Mouse (Mus musculus) cerebellum, adult 11-12 months (tissue): ENCODE results near the gene Nmd3.

Experiments used
- DNase-seq: peaks from one replicate; pipeline ENCODE4 v3.0.0; 2022

Nmd3 gene

DNA sequence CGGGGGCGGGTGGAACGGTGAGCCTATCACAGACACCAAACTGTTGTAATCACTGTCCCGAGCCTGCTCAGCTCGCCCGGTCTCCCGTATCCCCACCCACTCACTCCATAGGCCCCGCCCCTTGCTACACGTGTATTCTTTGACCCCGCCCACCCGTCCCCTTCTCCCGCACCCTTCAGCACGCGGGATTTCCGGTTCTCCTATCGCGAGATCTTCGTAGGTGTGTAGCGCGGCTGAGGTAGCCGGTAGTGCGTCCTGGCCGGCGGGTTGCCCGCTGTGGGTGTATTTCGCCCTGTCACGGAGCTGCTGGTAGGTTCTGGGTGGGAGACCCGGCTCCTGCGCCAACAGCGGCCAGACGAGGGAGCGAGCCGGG lies at the start of gene Nmd3:
TSS of gene Nmd3 (plus strand) at position 172 of the 373 bp plus-strand sequence.
- peak; percentile 86 for DNase-seq

- DNase-seq = no peak
Observed at GRCm38 (mm10) chr3:69673351-69673750, 48.4 kb upstream of the Nmd3 start.

DNA sequence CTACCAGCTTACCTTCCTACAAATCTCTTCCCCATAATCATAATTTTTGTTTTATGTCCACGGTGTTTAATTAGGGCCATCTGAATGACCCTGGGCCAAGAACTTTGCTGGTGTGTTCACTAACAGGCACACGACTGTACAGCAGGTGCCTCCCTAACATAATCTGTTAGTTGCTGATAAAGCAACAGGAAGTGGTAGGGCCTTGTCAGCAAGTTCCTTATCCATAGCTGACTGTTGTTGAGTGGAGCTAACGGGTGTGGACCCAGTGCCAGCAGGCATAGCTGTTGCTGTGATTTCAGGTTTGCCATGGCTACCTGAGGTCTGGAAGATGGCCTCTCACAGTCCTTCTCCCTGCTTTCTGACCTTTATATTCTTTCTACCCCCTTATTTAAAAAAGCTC lies 47.6 kb upstream of the Nmd3 start:
- no peak for DNase-seq

GRCm38 (mm10) chr3:69689791-69690190 lies 32.0 kb upstream of the Nmd3 start:
- no peak for DNase-seq

- DNase-seq = no peak
Observed at GRCm38 (mm10) chr3:69690939-69691338, 30.8 kb upstream of the Nmd3 start.

- no peak for DNase-seq
Observed at GRCm38 (mm10) chr3:69699851-69700500, 21.8 kb upstream of the Nmd3 start.

- DNase-seq = no peak
Observed at GRCm38 (mm10) chr3:69701905-69702304, 19.9 kb upstream of the Nmd3 start.

DNA sequence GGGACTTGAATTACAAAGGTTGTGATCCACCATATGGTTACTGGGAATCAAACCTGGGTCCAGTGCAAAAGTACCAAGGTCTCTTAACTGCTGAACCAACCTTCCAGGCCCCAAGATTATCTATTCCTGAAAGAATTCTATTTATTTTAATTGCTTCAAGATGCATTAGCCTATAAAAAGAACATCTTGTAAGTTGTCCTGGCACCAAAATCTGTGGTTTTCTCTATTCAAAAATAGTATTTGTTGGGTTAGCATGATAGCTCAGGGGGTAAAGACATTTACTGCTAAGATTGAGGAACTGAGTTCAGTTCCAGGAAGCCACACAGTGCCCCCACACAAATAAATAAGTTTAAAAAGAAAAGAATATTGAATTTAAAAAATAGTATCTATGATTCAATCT lies 19.4 kb upstream of the Nmd3 start:
- no peak for DNase-seq

GRCm38 (mm10) chr3:69709043-69709929 lies 12.5 kb upstream of the Nmd3 start:
- no peak for DNase-seq

DNA sequence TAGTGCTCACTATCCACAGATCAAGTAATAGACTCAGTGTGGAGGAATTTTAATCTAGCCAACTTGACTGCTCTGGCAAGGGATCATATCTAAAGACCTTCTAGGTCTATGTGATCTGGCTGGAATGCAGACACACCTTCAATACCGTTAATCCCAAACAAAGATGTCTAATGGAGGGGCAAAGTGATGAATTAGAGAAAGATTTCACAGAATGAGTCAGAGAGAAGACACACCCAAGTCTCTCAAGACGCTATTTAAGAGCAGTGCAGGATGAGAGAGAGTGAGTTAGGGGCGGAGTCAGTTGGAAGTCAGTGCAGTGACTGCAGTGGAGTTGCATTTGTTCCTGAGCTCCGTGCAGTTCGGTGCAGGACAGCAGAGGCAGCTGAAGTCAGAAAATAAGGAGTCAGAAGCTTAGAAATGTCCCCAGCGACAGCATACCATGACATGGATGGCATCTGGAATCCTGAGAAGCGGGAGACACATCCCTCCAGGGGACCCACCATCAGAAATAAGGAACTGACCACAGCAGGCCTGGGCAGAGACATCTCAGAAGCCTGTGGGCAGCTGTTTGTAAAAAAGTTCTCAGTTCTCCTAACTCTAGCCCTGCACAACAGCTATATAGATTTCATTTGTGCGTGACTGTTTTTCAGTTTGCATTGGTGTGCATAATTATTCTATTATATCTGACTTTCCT lies 9.7 kb upstream of the Nmd3 start:
- DNase-seq = no peak

DNA sequence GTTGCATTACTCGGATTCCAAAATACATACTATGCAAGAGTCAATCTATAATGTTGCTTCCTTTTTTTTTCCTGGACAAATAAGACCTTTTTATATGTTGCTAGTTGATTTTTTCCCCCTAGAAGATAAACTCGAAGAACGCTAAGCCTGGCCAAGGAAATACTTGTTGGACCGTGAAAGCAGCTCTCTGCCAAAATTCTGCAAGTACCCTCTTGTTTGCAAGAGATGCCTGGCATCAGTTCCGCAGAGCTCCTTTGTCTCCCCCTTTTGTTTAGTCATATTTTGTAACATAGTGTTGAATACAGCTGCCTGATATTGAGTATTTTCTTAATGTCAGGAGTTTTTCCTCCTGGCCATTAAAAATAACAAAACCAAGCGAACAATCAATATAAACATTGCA lies 4.3 kb upstream of the Nmd3 start:
- DNase-seq = no peak

DNA sequence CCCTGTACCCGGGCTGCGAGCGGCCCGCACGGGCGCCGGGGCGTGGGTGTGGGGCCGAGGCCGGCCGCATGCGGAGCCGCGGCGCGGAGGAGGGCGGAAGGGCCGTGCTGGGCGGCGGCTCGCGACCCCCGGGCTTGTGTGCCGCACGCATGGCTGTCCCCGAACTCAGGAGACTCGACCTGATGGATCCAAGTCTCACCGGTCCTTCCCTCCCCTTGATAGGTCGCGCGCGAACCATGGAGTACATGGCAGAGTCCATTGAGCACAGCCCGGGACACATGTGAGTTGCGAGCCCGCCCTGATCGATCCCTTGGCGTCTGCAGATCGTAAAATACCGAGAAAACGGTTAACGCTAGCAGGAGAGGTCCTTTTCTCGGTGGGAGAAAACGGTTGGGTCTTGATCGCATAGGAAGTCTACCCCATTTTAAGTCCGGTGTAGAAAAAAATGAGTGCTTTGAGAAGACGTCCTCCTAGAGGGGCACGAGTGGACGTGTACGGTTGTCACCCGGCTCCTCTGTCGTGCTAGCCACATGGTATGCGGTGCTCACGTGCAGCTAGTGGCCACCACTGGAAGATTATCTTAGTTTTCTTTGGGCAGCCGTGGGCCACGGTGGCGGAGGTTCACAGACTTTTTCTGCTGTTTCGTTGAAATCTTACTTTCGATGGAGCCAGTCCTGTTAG lies 542 bp downstream of the Nmd3 start:
- peak; percentile 28 for DNase-seq

DNA sequence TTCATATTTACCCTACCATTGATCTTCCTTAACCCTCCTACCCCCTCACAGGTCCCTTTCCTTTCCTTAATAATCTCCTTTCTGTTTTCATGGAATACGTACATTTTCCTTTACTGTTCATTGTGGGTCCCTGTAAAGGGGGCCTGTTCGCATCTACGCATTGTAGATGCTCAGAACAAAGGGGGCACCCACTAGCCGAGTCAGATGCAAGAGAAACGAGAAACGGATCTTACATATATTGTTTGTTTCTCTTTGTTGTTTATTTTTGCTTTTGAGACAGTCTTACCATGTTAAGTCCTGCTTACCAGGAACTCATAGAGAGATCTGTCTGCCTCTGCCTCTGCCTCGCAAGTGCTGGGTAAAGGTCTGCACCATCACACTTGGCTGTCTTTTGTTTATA lies 1.4 kb downstream of the Nmd3 start:
- DNase-seq = no peak

GRCm38 (mm10) chr3:69730930-69731329 lies 9.1 kb downstream of the Nmd3 start:
- DNase-seq = no peak

GRCm38 (mm10) chr3:69733939-69734338 lies 12.2 kb downstream of the Nmd3 start:
- no peak for DNase-seq

DNA sequence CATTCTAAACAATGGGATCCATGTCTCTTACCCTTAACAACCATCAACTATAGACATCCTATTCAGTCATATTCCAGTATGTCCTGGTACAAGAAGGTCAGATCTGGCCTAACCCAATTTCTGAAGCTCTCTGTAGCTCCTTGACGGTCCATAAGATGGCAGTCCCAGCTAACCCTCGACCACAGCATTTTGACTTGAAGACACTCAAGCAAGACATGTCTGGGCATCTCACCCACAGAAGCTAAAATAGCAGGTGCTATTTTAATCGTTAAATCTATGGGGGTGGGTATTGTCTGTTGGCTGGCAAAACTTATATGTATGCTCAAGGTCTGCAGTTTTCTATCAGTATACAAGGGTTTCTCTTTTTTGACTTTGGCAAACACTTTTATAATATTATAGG lies 33.4 kb downstream of the Nmd3 start:
- DNase-seq = peak; percentile 21

GRCm38 (mm10) chr3:69755968-69756367 lies 34.2 kb downstream of the Nmd3 start:
- DNase-seq = no peak

GRCm38 (mm10) chr3:69756499-69756898 lies 34.7 kb downstream of the Nmd3 start:
- peak; percentile 67 for DNase-seq

GRCm38 (mm10) chr3:69757456-69757855 lies 35.7 kb downstream of the Nmd3 start:
- DNase-seq = peak; percentile 27

- DNase-seq = peak; percentile 50
Observed at GRCm38 (mm10) chr3:69760081-69760480, 38.3 kb downstream of the Nmd3 start.

- DNase-seq = peak; percentile 39
Observed at GRCm38 (mm10) chr3:69761195-69761594, 39.4 kb downstream of the Nmd3 start.

- DNase-seq = no peak
Observed at GRCm38 (mm10) chr3:69762838-69763368, 41.1 kb downstream of the Nmd3 start.
